Mouse (Mus musculus): ENCODE results near the gene Stpg3. TPM values are rescaled to one million over a fixed set of nuclear protein-coding genes. Genes with fewer than 3 reads are reported as not detected.
A peak's percentile ranks its signal among the peaks of the same experiment; 100 is the strongest.

Stpg3 gene
- polyA plus RNA-seq, 1 experiment: 0.08 TPM

- TF ChIP-seq GATA1 (IDR thresholded peaks at IDR 0.05; ENCODE audit: borderline replicate concordance, low read length) (no peak), FLI1 (IDR thresholded peaks at IDR 0.05; ENCODE audit: low read length) (no peak)
- Histone ChIP-seq H3K36me3 (replicated peaks; ENCODE audit: low read length) (peaks cover 21% of the 10 kb centered on the region), H3K27me3 (replicated peaks) (peaks cover 2% of the 10 kb centered on the region), H3K9me3 (no peaks in the 10 kb centered on the region), H3K4me3 (replicated peaks) (peak overlapping the region; percentile 29), H3K4me1 (peaks cover 66% of the 10 kb centered on the region)
Measured at GRCm38 (mm10) chr2:25213266-25213865, 1.1 kb downstream of the Stpg3 start.

- Histone ChIP-seq H3K36me3 (replicated peaks; ENCODE audit: low read length) (peaks cover 42% of the 10 kb centered on the region), H3K9me3 (no peaks in the 10 kb centered on the region), H3K27me3 (replicated peaks) (peaks cover 2% of the 10 kb centered on the region), H3K4me3 (replicated peaks) (peak within 1 kb of the TSS; percentile 94), H3K4me1 (peaks cover 79% of the 10 kb centered on the region)
- TF ChIP-seq GATA1 (IDR thresholded peaks at IDR 0.05; ENCODE audit: borderline replicate concordance, low read length): no peak
Measured at GRCm38 (mm10) chr2:25211121-25211670, 3.2 kb downstream of the Stpg3 start, which contains the start of gene Nelfb. Gene Nelfb, minus strand, starts transcription at chr2:25211489.

- Histone ChIP-seq H3K27me3 (replicated peaks) (peaks cover 2% of the 10 kb centered on the region), H3K9me3 (no peaks in the 10 kb centered on the region), H3K36me3 (replicated peaks; ENCODE audit: low read length) (peaks cover 47% of the 10 kb centered on the region), H3K4me1 (peaks cover 79% of the 10 kb centered on the region), H3K4me3 (replicated peaks) (peak overlapping the region; percentile 94)
- TF ChIP-seq FLI1 (IDR thresholded peaks at IDR 0.05; ENCODE audit: low read length) (no peak), GATA1 (IDR thresholded peaks at IDR 0.05; ENCODE audit: borderline replicate concordance, low read length) (no peak)
Measured at GRCm38 (mm10) chr2:25210686-25211085, 3.8 kb downstream of the Stpg3 start.

GRCm38 (mm10) chr2:25207593-25207992 lies 6.8 kb downstream of the Stpg3 start:
- Histone ChIP-seq H3K9me3 (no peaks in the 10 kb centered on the region), H3K4me1 (peaks cover 87% of the 10 kb centered on the region), H3K27me3 (replicated peaks) (no peaks in the 10 kb centered on the region), H3K36me3 (replicated peaks; ENCODE audit: low read length) (peaks cover 78% of the 10 kb centered on the region), H3K4me3 (replicated peaks) (no peak overlapping the region)
- TF ChIP-seq FLI1 (IDR thresholded peaks at IDR 0.05; ENCODE audit: low read length) (no peak), GATA1 (IDR thresholded peaks at IDR 0.05; ENCODE audit: borderline replicate concordance, low read length) (no peak)

- Histone ChIP-seq H3K27me3 (replicated peaks) (no peaks in the 10 kb centered on the region), H3K4me1 (peaks cover 83% of the 10 kb centered on the region), H3K4me3 (replicated peaks) (no peak overlapping the region), H3K9me3 (no peaks in the 10 kb centered on the region), H3K36me3 (replicated peaks; ENCODE audit: low read length) (peaks cover 99% of the 10 kb centered on the region)
- TF ChIP-seq GATA1 (IDR thresholded peaks at IDR 0.05; ENCODE audit: borderline replicate concordance, low read length) (no peak), FLI1 (IDR thresholded peaks at IDR 0.05; ENCODE audit: low read length) (no peak)
Measured at GRCm38 (mm10) chr2:25203631-25204214, 10.7 kb downstream of the Stpg3 start.

GRCm38 (mm10) chr2:25200631-25201030 lies 13.8 kb downstream of the Stpg3 start:
- Histone ChIP-seq H3K4me3 (replicated peaks) (no peak overlapping the region), H3K27me3 (replicated peaks) (no peaks in the 10 kb centered on the region), H3K4me1 (peaks cover 87% of the 10 kb centered on the region), H3K36me3 (replicated peaks; ENCODE audit: low read length) (peaks cover 79% of the 10 kb centered on the region), H3K9me3 (no peaks in the 10 kb centered on the region)
- TF ChIP-seq FLI1 (IDR thresholded peaks at IDR 0.05; ENCODE audit: low read length) (no peak), GATA1 (IDR thresholded peaks at IDR 0.05; ENCODE audit: borderline replicate concordance, low read length) (no peak)

- no peak for TF ChIP-seq GATA1 (IDR thresholded peaks at IDR 0.05; ENCODE audit: borderline replicate concordance, low read length)
- no peak for TF ChIP-seq FLI1 (IDR thresholded peaks at IDR 0.05; ENCODE audit: low read length)
- peak overlapping the region; percentile 40 for H3K4me3 ChIP-seq (replicated peaks)
- H3K4me1 ChIP-seq: peaks cover 88% of the 10 kb centered on the region
- no peaks in the 10 kb centered on the region for H3K9me3 ChIP-seq
- no peaks in the 10 kb centered on the region for H3K27me3 ChIP-seq (replicated peaks)
- H3K36me3 ChIP-seq (replicated peaks; ENCODE audit: low read length): peaks cover 79% of the 10 kb centered on the region
Measured at GRCm38 (mm10) chr2:25197946-25198345, 16.5 kb downstream of the Stpg3 start.

GRCm38 (mm10) chr2:25197191-25197590 lies 17.2 kb downstream of the Stpg3 start:
- H3K4me3 ChIP-seq (replicated peaks): peak overlapping the region; percentile 95
- no peak for TF ChIP-seq FLI1 (IDR thresholded peaks at IDR 0.05; ENCODE audit: low read length)
- TF ChIP-seq GATA1 (IDR thresholded peaks at IDR 0.05; ENCODE audit: borderline replicate concordance, low read length): no peak

GRCm38 (mm10) chr2:25196172-25196954 lies 18.1 kb downstream of the Stpg3 start, which contains the start of gene Tor4a:
Gene Tor4a, minus strand, starts transcription at chr2:25196886.
- no peaks in the 10 kb centered on the region for H3K27me3 ChIP-seq (replicated peaks)
- no peaks in the 10 kb centered on the region for H3K9me3 ChIP-seq
- no peak for TF ChIP-seq GATA1 (IDR thresholded peaks at IDR 0.05; ENCODE audit: borderline replicate concordance, low read length)
- no peak for TF ChIP-seq FLI1 (IDR thresholded peaks at IDR 0.05; ENCODE audit: low read length)
- peaks cover 89% of the 10 kb centered on the region for H3K4me1 ChIP-seq
- H3K4me3 ChIP-seq (replicated peaks): peak within 1 kb of the TSS; percentile 95
- peaks cover 75% of the 10 kb centered on the region for H3K36me3 ChIP-seq (replicated peaks; ENCODE audit: low read length)

More at GRCm38 (mm10) chr2:25197191-25197590, 17.2 kb downstream of the Stpg3 start:
- H3K4me1 ChIP-seq: peaks cover 87% of the 10 kb centered on the region
- peaks cover 77% of the 10 kb centered on the region for H3K36me3 ChIP-seq (replicated peaks; ENCODE audit: low read length)
- no peaks in the 10 kb centered on the region for H3K27me3 ChIP-seq (replicated peaks)
- H3K9me3 ChIP-seq: no peaks in the 10 kb centered on the region

Data from megakaryocyte, embryonic 14.5 days (primary cell).